Mouse (Mus musculus) heart, adult 8-10 months (tissue): ENCODE results near the gene Trio. TPM values are rescaled to one million over a fixed set of nuclear protein-coding genes. Genes with fewer than 3 reads are reported as not detected.

Source experiments
- DNase-seq: peaks from one replicate; pipeline ENCODE4 v3.0.0; 2022; ENCODE audit warnings: low spot score
- total RNA-seq, 4 experiments: library from RNA; stranded (reverse); gene quantifications; 2 replicates each; pipeline ENCODE4 v1.2.4; 2022

Gene Trio
- total RNA-seq, 4 experiments from 2014 or later = 35.3 to 42.6 (median 36.6) TPM

- DNase-seq = no peak
Observed at GRCm38 (mm10) chr15:27797480-27798155, 228.0 kb downstream of the Trio start.

- no peak for DNase-seq
Observed at GRCm38 (mm10) chr15:27796868-27797222, 228.8 kb downstream of the Trio start.

- peak; percentile 48 for DNase-seq
Observed at GRCm38 (mm10) chr15:27795942-27796867, 229.4 kb downstream of the Trio start.

GRCm38 (mm10) chr15:27793284-27793683 lies 232.4 kb downstream of the Trio start:
- no peak for DNase-seq

GRCm38 (mm10) chr15:27792473-27792872 lies 233.2 kb downstream of the Trio start:
- no peak for DNase-seq

- DNase-seq = no peak
Observed at GRCm38 (mm10) chr15:27791141-27791540, 234.5 kb downstream of the Trio start.

- no peak for DNase-seq
Observed at GRCm38 (mm10) chr15:27790699-27791098, 234.9 kb downstream of the Trio start.

- DNase-seq = no peak
Observed at GRCm38 (mm10) chr15:27789325-27789724, 236.3 kb downstream of the Trio start.

- peak; percentile 50 for DNase-seq
Observed at GRCm38 (mm10) chr15:27788122-27788759, 237.4 kb downstream of the Trio start.

GRCm38 (mm10) chr15:27787151-27787550 lies 238.5 kb downstream of the Trio start:
- no peak for DNase-seq

GRCm38 (mm10) chr15:27786418-27786817 lies 239.2 kb downstream of the Trio start:
- DNase-seq = no peak

GRCm38 (mm10) chr15:27785280-27786001 lies 240.2 kb downstream of the Trio start:
- DNase-seq = peak; percentile 51

- peak; percentile 67 for DNase-seq
Observed at GRCm38 (mm10) chr15:27784126-27784563, 241.5 kb downstream of the Trio start.

- peak; percentile 48 for DNase-seq
Observed at GRCm38 (mm10) chr15:27783541-27784125, 242.0 kb downstream of the Trio start.

- no peak for DNase-seq
Observed at GRCm38 (mm10) chr15:27783092-27783491, 242.6 kb downstream of the Trio start.

GRCm38 (mm10) chr15:27782383-27783036 lies 243.1 kb downstream of the Trio start:
- peak; percentile 79 for DNase-seq

- no peak for DNase-seq
Observed at GRCm38 (mm10) chr15:27779827-27780226, 245.8 kb downstream of the Trio start.

- DNase-seq = peak; percentile 41
Observed at GRCm38 (mm10) chr15:27779398-27779797, 246.2 kb downstream of the Trio start.

GRCm38 (mm10) chr15:27778256-27778655 lies 247.4 kb downstream of the Trio start:
- DNase-seq = no peak

GRCm38 (mm10) chr15:27777455-27778190 lies 248.0 kb downstream of the Trio start:
- DNase-seq = no peak
